Mouse (Mus musculus): ENCODE results near the gene Amh. TPM values are rescaled to one million over a fixed set of nuclear protein-coding genes. Genes with fewer than 3 reads are reported as not detected.
"Not testable (repeated sequence)": the region's sequence is repeated elsewhere in the genome, so short reads cannot be mapped to it uniquely, and the experiment has no call there.

The Amh gene
- total RNA-seq, 2 experiments from 2014 or later: 0.86 to 0.93 TPM

DNA sequence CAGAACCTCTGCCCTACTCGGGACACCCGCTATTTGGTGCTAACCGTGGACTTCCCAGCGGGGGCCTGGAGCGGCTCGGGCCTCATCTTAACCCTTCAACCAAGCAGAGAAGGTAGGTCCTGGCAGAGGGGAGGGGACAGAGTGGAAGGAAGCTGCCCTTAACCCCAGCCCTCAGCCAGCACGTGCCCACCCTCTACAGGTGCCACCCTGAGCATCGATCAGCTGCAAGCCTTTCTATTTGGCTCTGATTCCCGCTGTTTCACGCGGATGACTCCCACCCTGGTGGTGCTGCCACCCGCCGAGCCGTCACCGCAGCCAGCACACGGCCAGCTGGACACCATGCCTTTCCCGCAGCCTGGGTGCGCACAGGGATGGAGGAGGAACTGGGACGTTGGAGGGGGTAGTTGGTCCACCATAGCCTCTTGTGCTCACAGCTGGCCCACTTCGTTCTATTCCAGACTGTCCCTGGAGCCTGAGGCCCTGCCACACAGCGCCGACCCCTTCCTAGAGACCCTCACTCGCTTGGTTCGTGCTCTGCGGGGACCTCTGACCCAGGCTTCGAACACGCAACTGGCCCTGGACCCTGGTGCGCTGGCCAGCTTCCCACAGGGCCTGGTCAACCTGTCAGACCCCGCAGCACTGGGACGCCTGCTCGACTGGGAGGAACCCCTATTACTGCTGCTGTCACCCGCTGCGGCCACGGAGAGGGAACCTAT is 1.5 kb downstream of the Amh start:
- DNase-seq (ENCODE audit: low spot score in 2 of 2): no peak

DNA sequence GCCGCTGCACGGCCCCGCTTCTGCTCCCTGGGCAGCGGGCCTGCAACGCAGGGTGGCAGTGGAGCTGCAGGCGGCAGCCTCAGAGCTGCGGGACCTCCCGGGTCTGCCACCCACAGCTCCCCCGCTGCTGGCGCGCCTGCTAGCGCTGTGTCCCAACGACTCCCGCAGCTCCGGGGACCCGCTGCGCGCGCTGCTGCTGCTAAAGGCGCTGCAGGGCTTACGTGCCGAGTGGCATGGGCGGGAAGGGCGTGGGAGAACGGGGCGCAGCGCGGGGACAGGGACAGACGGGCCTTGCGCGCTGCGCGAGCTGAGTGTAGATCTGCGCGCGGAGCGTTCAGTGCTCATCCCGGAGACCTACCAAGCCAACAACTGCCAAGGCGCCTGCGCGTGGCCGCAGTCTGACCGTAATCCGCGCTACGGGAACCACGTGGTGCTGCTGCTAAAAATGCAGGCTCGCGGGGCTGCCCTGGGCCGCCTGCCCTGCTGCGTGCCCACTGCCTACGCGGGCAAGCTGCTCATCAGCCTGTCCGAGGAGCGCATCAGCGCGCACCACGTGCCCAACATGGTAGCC is 2.1 kb downstream of the Amh start:
- peak in 1 of 2 experiments; percentile 69 for DNase-seq (ENCODE audit: low spot score in 2 of 2)

DNA sequence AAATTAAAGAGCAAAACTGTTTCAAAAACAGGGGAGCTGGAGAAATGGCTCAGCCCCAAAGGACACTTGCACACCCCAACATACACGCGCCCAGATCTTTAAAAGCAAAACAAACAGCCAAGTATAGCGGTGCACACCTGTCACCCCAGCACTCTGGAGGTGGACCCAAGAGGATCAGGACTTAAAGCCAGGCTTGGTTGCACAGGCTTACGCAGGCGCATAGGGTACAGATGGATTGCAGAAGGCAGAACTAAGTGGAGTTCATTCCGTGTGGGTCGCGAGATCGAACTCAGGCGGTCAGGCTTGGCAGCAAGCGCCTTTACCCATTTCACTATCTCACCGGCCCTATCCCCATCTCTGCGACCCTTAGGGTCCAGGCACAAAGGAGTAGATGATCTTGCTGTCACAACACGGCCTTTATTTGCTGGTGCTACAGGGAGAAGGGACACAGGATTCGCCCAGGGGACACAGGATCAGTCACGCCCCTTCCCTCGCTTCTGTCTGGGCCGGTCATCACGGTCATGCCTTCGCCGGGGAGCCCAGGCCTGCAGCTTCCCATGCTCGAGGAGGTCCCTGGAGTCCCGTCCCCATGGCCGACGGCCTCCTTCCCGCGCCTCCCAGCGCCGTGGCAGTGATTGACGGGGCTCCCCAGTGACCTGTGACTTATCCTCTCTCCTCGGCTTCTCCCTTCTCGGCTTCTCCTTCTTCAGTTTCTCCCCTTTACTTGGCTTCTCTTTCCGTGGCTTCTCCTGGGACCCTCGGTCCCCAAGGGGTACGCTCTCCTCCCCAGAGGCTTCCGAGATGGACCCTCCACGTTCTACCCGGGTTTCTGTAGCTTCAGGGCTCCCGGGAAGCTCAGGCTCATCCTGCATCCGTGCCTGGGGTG is 3.3 kb downstream of the Amh start:
- no peak for DNase-seq (ENCODE audit: low spot score in 2 of 2)

DNA sequence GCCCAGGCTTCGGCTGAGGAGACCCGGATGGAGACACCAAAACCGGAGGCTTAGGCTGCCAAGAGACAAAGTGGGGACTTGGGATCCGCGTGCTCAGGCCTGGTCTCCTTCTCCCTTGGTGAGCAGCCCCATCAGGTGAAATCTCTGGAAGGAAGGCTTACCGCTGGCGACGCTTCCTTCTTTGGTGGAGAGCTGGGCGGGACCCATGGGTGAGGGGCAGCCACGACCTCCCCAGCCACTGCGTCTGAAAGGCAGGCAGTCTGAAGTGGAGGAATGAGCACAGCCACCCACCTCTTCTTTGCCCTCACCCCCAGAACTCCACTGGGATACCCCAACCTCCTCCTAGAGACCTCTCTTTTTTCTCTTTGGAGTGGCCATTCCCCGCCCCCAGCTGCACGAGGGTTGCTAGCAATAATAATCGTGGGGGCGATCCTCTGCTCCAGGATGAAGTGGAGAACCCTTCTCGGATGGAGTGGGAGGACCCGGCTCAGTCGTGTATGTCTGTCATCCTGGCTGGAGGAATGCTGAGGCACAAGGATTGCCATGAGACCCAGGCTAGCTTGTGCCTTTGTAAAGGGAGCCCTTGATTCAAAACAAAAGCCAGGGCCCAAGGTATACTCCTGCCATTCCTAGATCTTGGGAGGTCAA is 4.1 kb downstream of the Amh start:
- DNase-seq (ENCODE audit: low spot score in 2 of 2): no peak

DNA sequence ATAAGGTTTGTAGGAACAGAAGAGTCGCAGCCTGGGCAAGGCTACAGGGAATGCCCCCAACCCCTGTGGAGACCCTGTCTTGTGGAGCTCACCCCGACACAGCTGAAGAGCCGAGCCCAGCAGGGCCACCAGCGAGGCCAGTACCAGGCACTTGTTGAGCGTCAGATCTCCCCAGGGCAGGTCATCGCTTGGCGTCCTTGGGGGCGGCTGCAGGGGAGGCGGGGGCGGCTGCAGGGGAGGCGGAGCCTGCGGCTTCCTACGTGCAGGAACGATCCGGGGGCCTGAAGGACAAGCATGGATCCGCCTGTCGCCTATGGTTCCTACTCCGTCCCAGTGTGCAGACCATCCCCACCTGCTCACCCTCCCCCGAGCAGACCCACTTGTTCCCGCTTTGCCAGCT is 5.0 kb downstream of the Amh start:
- DNase-seq (ENCODE audit: low spot score in 2 of 2): no peak

DNA sequence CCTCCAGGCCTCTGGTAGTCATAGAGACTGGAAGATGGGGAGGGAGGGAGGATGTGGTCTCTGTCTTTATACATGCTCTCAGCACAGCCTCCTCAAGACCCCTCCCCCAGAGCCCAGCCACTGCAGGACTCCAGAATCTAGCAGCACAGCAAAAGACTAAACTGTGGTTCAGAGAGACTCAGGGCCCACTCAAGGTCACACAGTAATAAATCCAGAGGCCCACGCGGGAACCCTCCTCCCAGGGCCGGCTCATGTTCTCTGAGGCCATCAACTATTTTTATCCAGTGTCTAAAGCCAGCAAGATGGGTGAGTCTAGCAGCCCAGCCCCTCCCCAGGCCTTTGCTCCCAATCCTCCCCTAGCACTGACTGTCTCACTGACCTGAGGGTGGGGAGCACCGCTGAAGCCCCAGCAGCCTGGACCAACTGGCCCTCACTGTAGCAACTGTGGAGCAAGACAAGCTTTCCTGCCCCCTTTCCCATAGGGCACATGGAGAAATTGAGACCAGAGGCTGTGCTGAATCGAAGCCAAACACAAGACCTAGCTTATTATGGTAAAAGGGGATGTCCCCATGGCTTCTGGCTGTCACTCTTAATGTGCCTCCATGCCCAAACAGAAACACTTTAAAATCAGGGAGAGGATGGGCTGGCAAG is 7.5 kb downstream of the Amh start:
- DNase-seq (ENCODE audit: low spot score in 2 of 2): no peak

DNA sequence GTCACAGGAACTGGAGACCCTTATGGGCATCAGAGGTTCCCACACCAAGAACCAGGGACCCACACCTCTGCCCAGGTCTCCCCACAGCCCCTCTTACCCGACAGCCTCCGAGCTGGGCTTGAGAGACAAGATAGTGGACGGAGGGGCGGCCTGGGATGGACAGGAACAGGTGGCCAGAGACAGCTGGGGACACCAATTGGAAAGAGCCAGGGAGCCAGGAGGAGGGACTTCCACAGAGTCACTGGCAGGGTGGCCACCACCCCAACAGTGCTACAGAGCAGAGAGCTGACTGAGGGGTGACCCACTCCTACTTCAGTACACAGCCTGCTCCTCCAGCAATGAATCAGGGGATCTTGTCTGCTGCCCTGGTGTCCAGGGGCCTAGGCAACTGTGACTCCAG is 8.3 kb downstream of the Amh start, which contains the start of gene Jsrp1:
TSS of gene Jsrp1 (minus strand) at position 133 of the 400 bp plus-strand sequence.
- peak in 1 of 2 experiments; percentile 71 for DNase-seq (ENCODE audit: low spot score in 2 of 2)

DNA sequence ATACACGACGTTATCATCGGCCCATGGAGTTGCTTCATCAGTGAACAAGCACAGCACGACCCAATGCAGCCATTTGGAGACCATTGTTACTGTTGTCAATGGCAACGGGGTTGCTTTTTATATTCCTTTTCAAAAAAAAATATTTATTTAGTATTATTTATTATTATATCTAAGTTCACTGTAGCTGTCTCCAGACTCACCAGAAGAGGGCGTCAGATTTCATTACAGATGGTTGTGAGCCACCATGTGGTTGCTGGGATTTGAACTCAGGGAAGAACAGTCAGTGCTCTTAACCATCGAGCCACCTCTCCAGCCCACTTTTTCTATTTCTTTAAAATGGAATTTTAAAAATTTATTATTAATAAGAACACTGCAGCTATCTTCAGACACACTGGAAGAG is 9.8 kb downstream of the Amh start:
- DNase-seq (ENCODE audit: low spot score in 2 of 2): no peak

DNA sequence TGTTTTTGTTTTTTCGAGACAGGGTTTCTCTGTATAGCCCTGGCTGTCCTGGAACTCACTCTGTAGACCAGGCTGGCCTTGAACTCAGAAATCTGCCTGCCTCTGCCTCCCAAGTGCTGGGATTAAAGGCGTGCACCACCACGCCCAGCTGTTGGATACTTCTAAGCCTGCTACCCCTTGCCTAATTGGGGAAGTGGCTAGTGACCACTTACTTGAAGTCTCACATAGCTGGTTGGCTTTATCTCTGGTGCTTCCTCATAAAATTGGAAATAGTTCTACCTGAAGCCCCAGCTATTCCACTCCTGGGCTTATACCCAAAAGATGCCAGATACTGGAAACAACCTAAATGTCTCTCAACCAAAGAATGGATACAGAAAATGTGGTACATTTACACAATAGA is 11.3 kb downstream of the Amh start:
- not testable (repeated sequence) for DNase-seq (ENCODE audit: low spot score in 2 of 2)

DNA sequence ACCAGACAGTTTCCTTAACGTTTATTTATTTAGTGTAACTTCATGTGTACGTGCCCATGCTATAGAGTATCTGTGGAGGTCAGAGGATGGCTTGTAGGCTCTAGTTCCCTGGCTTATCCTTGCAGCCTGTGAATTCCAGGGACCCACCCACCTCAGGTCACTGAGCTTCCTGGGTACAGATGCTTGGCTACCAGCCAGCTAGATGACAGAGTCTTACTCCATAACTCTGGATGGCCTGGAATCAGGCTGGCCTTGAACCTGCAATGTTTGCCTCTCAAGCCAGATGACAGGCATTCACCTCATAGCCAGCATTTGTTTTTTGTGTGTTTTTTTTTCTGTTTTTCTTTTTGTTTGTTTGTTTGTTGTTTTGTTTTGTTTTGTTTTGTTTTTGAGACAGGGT is 12.1 kb downstream of the Amh start:
- DNase-seq (ENCODE audit: low spot score in 2 of 2): no peak

DNA sequence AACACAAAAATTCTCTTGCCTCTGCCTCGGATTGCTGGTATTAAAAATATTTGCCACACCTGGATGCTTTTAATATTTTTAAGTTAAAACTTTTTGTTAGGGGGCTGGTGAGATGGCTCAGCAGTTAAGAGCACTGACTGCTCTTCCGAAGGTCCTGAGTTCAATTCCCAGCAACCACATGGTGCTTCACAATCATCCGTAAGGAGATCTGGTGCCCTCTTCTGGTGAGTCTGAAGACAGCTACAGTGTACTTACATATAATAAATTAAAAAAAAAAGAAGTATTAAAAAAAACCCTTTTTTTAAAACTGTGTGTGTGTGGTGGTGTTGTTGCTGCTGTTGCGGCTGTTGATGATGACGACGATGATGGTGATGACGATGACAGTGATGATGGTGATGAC is 12.9 kb downstream of the Amh start:
- DNase-seq (ENCODE audit: low spot score in 2 of 2): not testable (repeated sequence)

DNA sequence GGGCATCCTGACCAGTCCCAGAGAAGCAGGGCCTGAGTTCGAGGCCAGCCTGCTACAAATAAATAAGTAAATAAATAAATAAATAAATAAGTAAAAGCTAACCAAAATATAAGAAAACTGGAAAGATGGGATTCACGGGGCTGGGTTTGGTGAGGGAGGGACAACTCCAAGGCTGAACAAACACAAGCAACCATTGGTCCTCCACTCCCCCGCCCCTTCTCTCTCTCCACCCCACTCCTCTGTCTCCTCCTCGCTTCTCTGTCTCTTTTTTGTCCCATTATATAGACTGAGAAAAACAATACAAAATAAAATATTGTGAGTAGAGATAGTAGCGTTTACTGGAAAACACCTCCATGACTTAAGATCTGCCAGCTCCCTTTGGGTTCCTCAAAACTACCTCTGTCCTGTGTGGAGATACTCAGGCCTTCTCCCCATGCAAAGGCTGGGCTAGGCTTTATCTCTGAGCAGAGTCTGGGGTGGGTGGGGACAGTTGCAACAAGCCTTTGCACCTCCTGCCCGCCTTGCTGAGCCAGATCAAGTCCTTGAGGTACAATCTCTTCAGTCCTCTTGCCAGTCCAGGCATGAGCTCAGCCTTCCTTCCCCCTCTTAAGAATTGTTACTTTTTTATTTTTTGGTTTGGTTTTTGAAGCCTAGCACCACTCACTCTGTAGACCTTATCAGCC is 13.7 kb downstream of the Amh start:
- no peak for DNase-seq (ENCODE audit: low spot score in 2 of 2)

DNA sequence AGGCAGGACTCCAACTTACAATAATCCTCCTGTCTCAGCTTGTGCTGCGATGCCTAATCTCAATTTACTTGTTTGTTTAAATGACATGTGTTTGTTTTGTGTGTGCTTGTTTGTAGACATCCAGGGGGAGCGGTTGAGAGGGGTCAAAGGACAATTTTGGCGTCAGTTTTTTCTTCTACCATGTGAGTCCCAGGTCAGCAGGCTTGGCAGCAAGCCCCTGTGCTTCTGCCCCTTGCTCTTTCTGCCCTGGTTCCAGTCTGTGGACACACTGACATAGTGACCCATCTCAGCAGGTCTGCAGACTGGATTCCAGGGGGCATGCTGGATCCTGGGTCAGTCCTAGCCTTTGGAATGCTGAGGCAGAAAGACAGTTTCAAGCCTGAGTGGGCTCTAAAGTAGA is 14.4 kb downstream of the Amh start:
- no peak for DNase-seq (ENCODE audit: low spot score in 2 of 2)

DNA sequence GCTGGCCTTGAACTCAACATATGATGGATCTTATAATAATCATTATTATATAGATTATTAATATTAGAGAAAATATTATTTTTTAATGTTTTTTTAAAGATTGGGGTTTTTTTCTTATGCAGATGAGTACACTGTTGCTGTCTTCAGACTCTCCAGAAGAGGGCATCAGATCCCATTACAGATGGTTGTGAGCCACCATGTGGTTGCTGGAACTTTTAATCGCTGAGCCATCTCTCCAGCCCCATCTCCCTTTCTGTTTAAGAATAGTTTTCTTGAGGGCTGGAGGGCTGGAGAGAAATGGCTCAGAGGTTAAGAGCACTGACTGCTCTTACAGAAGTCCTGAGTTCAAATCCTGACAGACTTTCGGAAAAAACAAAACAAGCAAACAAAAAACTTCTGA is 16.9 kb downstream of the Amh start:
- no peak for DNase-seq (ENCODE audit: low spot score in 2 of 2)

DNA sequence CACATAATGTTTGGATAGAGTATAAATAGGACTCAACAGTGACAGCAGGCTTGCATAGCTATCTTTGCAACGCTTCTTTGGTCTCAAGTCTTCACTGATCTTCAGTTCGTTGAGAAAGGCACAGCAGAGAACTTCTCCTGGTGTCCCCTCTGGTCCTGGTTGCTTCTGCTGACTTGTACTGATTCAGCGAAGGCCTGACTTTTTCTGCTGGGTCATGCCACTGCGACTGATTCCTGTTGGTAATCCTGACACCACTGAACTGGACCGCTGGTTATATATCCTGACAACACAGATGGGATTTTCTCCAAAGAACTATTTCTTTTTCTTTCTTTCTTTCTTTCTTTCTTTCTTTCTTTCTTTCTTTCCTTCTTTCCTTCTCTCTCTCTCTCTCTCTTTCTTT is 17.5 kb downstream of the Amh start:
- no peak for DNase-seq (ENCODE audit: low spot score in 2 of 2)

DNA sequence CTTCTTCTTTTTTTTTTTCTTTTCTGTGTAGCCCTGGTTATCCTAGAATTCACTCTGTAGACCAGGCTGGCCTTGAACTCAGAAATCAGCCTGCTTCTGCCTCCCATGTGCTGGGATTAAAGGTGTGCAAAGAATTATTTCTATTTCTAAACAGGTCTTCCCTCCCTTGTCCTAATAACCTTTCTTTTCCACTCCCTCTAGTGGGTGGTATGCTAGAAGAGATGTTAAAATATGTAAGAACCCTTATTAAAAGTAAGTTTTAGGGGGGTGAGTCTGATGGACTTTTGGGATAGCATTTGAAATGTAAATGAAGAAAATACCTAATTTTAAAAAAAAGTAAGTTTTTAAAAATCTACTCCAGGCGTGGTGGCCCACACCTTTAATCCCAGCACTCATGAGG is 18.3 kb downstream of the Amh start:
- no peak for DNase-seq (ENCODE audit: low spot score in 2 of 2)

DNA sequence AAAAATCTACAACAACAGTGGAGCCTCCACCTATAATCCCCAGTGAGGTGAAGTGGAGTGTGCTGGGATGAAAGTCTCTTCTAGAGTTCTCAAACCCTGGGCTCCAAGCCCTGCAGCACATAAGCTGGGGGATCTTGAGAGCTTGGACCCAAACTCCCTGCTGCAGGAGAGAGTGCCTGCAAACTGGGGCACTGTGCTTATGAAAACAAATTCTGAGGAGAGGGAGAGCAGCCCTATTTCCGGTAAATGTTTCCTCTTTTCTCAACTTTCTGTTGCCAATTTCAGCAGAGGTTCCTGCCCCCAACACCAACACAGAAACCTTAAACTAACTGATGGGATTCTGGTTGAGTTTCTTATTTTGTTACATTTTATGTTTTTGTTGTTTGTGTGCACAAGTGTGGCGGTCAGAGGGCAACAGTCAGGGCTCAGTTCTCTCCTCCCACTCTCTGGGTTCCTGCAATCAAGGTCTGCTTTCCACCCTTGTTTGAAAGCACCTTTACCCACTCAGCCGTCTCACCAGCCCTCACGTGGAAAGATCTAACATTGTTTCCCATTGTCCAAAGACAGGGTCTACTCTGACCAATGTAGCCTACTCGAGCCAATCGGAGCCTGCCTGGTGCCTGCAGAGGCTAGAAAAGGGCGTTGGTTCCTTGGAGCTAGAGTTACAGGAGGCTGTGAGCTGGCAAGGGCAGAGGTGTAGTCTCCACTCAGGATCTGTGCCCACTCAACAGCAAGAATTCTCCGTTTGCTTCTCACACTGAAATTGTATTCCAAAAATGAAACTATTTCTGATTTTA is 19.0 kb downstream of the Amh start:
- no peak for DNase-seq (ENCODE audit: low spot score in 2 of 2)

DNA sequence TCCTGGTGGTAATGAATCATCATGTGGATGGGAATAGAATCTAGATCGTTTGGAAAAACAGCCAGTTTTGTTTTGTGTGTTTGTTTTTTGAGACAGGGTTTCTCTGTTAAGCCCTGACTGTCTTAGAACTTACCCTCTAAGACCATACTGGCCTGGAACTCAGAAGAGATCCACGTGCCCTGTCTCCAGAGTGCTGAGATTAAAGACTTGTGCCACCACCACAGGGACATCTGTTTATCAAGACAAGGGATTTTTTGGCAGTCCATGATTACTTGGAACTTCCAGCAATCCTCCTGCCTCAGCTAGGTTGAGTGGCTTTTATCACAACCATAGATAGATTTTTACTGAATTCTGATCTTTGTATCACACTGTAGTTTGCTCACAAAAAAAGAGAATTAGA is 19.8 kb downstream of the Amh start:
- no peak for DNase-seq (ENCODE audit: low spot score in 2 of 2)

DNA sequence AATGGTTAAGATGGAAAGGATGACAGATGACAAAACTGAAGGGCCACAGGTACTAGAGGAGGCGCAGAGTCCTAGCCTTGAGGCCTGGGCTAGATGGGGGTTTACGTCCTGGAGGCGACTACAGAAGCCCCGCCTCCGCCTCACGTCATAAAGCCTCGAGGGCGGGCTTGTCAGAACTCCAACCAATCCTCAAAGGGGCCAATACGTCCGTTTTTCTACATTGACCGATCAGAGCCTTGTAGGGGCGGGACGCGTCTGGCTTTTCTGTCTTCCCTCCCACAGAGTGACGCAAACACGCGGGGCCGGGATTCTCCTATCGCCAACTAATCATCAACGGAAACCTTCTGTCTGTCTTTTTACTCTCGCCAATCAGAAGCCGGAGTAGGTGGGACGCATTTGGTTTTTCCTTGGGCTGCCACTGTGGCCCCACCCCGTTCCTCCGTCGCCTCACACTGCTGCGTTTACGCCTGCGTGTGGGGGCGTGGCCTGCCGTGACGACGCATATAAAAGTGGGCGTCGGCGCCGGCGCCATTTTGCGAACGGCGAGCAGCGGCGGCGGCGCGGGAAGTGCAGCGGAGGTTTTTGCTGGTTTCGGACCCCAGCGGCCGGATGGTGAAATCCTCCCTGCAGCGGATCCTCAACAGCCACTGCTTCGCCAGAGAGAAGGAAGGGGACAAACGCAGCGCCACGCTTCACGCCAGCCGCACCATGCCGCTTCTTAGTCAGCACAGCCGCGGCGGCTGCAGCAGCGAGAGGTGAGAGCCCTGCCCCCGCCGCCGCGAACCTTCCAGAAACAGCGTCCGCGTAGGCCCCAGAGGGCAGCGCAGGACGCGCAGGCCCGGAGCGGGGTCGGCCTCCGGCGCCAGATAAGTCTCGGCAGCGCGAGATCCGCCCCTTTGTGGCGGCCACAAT is 21.4 kb downstream of the Amh start, which contains the start of gene Oaz1:
TSS of gene Oaz1 (plus strand) at position 506 of the 912 bp plus-strand sequence.
- DNase-seq (ENCODE audit: low spot score in 2 of 2): peak; percentile 95 to 97

Data from gastrocnemius, postnatal 4 days (tissue).